Mouse (Mus musculus) ES-E14 (cell line): ENCODE results near the gene Prph2. TPM values are rescaled to one million over a fixed set of nuclear protein-coding genes. Genes with fewer than 3 reads are reported as not detected.

Source experiments
- DNase-seq: peaks from one replicate; pipeline ENCODE4 v3.0.0-alpha.2; 2013; ENCODE audit warnings: low read depth, low spot score
- H3K27ac ChIP-seq: 2 replicates; pipeline ENCODE4 v1.5.1; 2012; ENCODE audit warnings: low read depth, mild to moderate bottlenecking, low read length, moderate library complexity, mixed read lengths; ENCODE audit not compliant: poor library complexity, insufficient read depth, severe bottlenecking
- H3K36me3 ChIP-seq: 2 replicates; pipeline ENCODE4 v1.6.1; 2012; ENCODE audit warnings: mild to moderate bottlenecking, low read length, moderate library complexity, mixed read lengths; ENCODE audit not compliant: control insufficient read depth, poor library complexity, insufficient read depth, severe bottlenecking
- H3K4me1 ChIP-seq, 2 experiments: fragments of 150-350 bp in 1 of 2; sonication (generic) in 1 of 2; 2 replicates each; pipeline ENCODE4 v1.6.1; 2012; ENCODE audit warnings: low read length in 2 of 2, mild to moderate bottlenecking in 1 of 2, mixed read lengths in 1 of 2; ENCODE audit not compliant: control insufficient read depth in 2 of 2, insufficient read depth in 2 of 2, poor library complexity in 1 of 2
- H3K4me3 ChIP-seq, 2 experiments: fragments of 150-350 bp in 1 of 2; sonication (generic) in 1 of 2; 2 replicates each; pipeline ENCODE4 v1.5.1; 2012; ENCODE audit warnings: low read length in 2 of 2, low read depth in 1 of 2, mild to moderate bottlenecking in 1 of 2, mixed read lengths in 1 of 2; ENCODE audit not compliant: insufficient read depth in 1 of 2, poor library complexity in 1 of 2, severe bottlenecking in 1 of 2
- H3K9ac ChIP-seq: 2 replicates; pipeline ENCODE4 v1.6.1; 2012; ENCODE audit warnings: low read depth, mild to moderate bottlenecking, low read length, mixed read lengths; ENCODE audit not compliant: poor library complexity, insufficient read depth, severe bottlenecking
- H3K9me3 ChIP-seq: fragments of 150-350 bp; sonication (generic); 2 replicates; pipeline ENCODE4 v1.6.1; 2012; ENCODE audit warnings: low read depth, mild to moderate bottlenecking, low read length; ENCODE audit not compliant: control insufficient read depth, insufficient read depth
- CHD2 ChIP-seq: IDR thresholded peaks from 2 replicates; pipeline ENCODE4 v1.6.1; 2014; ENCODE audit warnings: mild to moderate bottlenecking, low read depth, low read length, inconsistent platforms
- HCFC1 ChIP-seq: IDR thresholded peaks from 2 replicates; pipeline ENCODE4 v1.6.1; 2012; ENCODE audit warnings: low read length, inconsistent platforms, borderline replicate concordance; ENCODE audit not compliant: insufficient read depth
- MAFK ChIP-seq: IDR thresholded peaks from 2 replicates; pipeline ENCODE4 v1.6.1; 2014; ENCODE audit warnings: mild to moderate bottlenecking, low read depth, low read length, inconsistent platforms; ENCODE audit not compliant: insufficient read depth
- ZC3H11A ChIP-seq: IDR thresholded peaks from 2 replicates; pipeline ENCODE4 v1.6.1; 2012; ENCODE audit warnings: low read depth, mild to moderate bottlenecking, inconsistent platforms, low read length, borderline replicate concordance
- ZNF384 ChIP-seq: IDR thresholded peaks from 2 replicates; pipeline ENCODE4 v1.6.1; 2012; ENCODE audit warnings: low read depth, low read length, inconsistent platforms
- in situ Hi-C, 2 experiments: fragments of 600-800 bp; cut with MboI; formaldehyde crosslinking; loops; one replicate each; pipeline ENCODE4 v1.15.1; 2025; ENCODE audit warnings: low sequenced_read_pairs in 2 of 2, inconsistent platforms in 1 of 2; ENCODE audit not compliant: unreplicated experiment in 2 of 2
- total RNA-seq: library from RNA; depleted of rRNA; stranded (reverse); fragments of 300-350 nt; gene quantifications from 2 replicates; pipeline ENCODE4 v1.2.3, GENCODE M21; 2012

Prph2 gene
- total RNA-seq, 1 experiment = 0.18 TPM

- Histone ChIP-seq H3K9ac (no peak overlapping the region), H3K27ac (no peak overlapping the region), H3K36me3 (no peaks in the 10 kb centered on the region), H3K4me1 (peaks cover 11 to 22% of the 10 kb centered on the region in 2 experiments), H3K9me3 (no peaks in the 10 kb centered on the region), H3K4me3 (no peak overlapping the region)
- no peak for DNase-seq
- TF ChIP-seq CHD2 (no peak), ZC3H11A (no peak), ZNF384 (no peak), MAFK (no peak)
- in situ Hi-C loops = no loop called here
These were observed 33.2 kb upstream of the Prph2 start for GRCm38 (mm10) chr17:46877061-46877460.

GRCm38 (mm10) chr17:46879841-46880311 is 30.4 kb upstream of the Prph2 start:
- no peak for DNase-seq
- Histone ChIP-seq H3K9me3 (no peaks in the 10 kb centered on the region), H3K9ac (no peak overlapping the region), H3K4me3 (no peak overlapping the region), H3K4me1 (peaks cover 5 to 8% of the 10 kb centered on the region in 2 experiments; a peak in 2 of 4 replicates), H3K27ac (no peak overlapping the region), H3K36me3 (no peaks in the 10 kb centered on the region)
- no peak for TF ChIP-seq CHD2
- TF ChIP-seq ZNF384 = no peak
- TF ChIP-seq ZC3H11A = no peak
- no peak for TF ChIP-seq MAFK
- TF ChIP-seq HCFC1 = no peak
- in situ Hi-C loops = no loop called here

- no peak for DNase-seq
- no peak overlapping the region for H3K4me3 ChIP-seq
- no peak overlapping the region for H3K9ac ChIP-seq
- no peak for TF ChIP-seq ZC3H11A
- no peak for TF ChIP-seq CHD2
- TF ChIP-seq HCFC1 = no peak
- TF ChIP-seq MAFK = no peak
- TF ChIP-seq ZNF384 = no peak
- in situ Hi-C loops = no loop called here
- H3K27ac ChIP-seq = no peak overlapping the region
- no peaks in the 10 kb centered on the region for H3K36me3 ChIP-seq
- H3K9me3 ChIP-seq = no peaks in the 10 kb centered on the region
- H3K4me1 ChIP-seq = peaks cover 5 to 8% of the 10 kb centered on the region in 2 experiments; a peak in 2 of 4 replicates
These were observed 29.9 kb upstream of the Prph2 start for GRCm38 (mm10) chr17:46880322-46880721.

GRCm38 (mm10) chr17:46881728-46882127 is 28.5 kb upstream of the Prph2 start:
- no peaks in the 10 kb centered on the region for H3K9me3 ChIP-seq
- TF ChIP-seq HCFC1 (no peak), ZC3H11A (no peak), CHD2 (no peak), MAFK (no peak), ZNF384 (no peak)
- H3K36me3 ChIP-seq = no peaks in the 10 kb centered on the region
- H3K27ac ChIP-seq = no peak overlapping the region
- H3K4me3 ChIP-seq = no peak overlapping the region
- DNase-seq = no peak
- H3K4me1 ChIP-seq = peaks cover 6 to 16% of the 10 kb centered on the region in 2 experiments; a peak in 3 of 4 replicates
- H3K9ac ChIP-seq = no peak overlapping the region
- in situ Hi-C loops = no loop called here

GRCm38 (mm10) chr17:46883107-46883506 is 27.2 kb upstream of the Prph2 start:
- Histone ChIP-seq H3K9ac (no peak overlapping the region), H3K36me3 (no peaks in the 10 kb centered on the region), H3K4me3 (no peak overlapping the region), H3K4me1 (peaks cover 4 to 19% of the 10 kb centered on the region in 2 experiments; a peak in 3 of 4 replicates), H3K27ac (no peak overlapping the region), H3K9me3 (no peaks in the 10 kb centered on the region)
- in situ Hi-C loops = no loop called here
- DNase-seq = no peak
- no peak for TF ChIP-seq HCFC1
- no peak for TF ChIP-seq ZC3H11A
- TF ChIP-seq ZNF384 = no peak
- TF ChIP-seq MAFK = no peak
- no peak for TF ChIP-seq CHD2
